Comparison of ENCODE assay signal across 10 mouse cellular contexts in the genomic region with DNA sequence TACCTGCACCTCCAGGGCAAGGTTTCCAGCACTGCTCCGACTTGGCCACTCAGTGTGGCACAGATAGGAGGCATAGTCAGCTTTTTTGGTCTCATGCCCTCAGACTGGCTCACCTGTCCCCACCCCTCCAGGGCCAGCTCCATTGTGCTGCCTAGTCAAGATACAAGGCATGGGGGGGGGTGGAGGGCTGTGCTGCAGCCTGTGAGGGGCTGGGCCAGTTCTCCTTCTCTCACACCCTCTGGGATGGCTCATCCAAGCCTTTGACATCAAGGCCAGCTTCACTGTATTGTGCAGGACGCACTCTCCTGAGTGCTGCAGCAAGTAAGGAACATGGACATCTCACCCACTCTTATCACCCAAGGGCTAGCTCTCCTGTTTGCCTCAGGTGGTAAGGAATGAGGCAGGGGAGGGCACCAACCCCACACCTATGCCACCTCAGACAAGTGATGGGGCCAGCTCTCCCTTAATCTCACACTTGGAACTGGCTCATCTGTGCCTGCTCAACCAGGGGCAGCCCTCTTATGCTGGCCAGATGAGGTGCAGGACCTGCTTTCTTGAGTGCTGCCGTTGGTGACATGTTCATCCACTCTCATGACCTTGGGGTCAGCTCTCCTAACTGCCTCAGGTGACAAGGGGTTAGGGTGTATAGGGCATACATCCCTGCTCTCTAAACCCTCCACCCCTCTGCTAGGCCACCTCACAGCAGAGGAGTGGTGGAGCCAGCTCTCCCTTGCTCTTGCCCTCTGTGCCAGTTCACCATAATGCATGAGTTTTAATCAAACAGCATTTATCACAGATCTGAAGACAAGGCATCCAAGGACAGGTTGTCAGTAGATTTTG. TPM values are rescaled to one million over a fixed set of nuclear protein-coding genes. Genes with fewer than 3 reads are reported as not detected.
DNase-seq lines count a peak whose midpoint lies in the region; ATAC-seq lines count a peak whose summit lies in the region.
"Not testable (repeated sequence)": the region's sequence is repeated elsewhere in the genome, so short reads cannot be mapped to it uniquely, and the experiment has no call there.
"Had no signal": no experiment of that assay in that cellular context is flagged by ENCODE, and none has a peak within 500 bp of the region (broad histone marks: within the 10 kb centered on the region; RNA-seq: fewer than 3 reads in every experiment).

No protein-coding gene starts in this region.

- H3K27ac ChIP-seq in embryonic facial prominence, embryonic 14.5 days (replicated peaks; ENCODE audit: low read depth, low read length); heart, embryonic 12.5 days (ENCODE audit: poor library complexity, severe bottlenecking); hindbrain, embryonic 14.5 days; kidney, embryonic 15.5 days; liver, embryonic 12.5 days; midbrain, embryonic 13.5 days; neural tube, embryonic 14.5 days (ENCODE audit: low read depth, low read length): not testable (repeated sequence)

- WGBS in embryonic facial prominence, embryonic 14.5 days = 85% methylated on average over 3 of the region's 3 CpGs
- 75% methylated on average over 3 of the region's 3 CpGs for WGBS in heart, embryonic 12.5 days
- 80% methylated on average over 3 of the region's 3 CpGs for WGBS in hindbrain, embryonic 14.5 days
- 79% methylated on average over 3 of the region's 3 CpGs for WGBS in kidney, embryonic 15.5 days
- WGBS in liver, embryonic 12.5 days (ENCODE audit: insufficient replicate concordance) = 59% methylated on average over 3 of the region's 3 CpGs
- WGBS in midbrain, embryonic 13.5 days = 83% methylated on average over 3 of the region's 3 CpGs
- WGBS in neural tube, embryonic 14.5 days = 87% methylated on average over 3 of the region's 3 CpGs

- not testable (repeated sequence) for H3K4me2 ChIP-seq in embryonic facial prominence, embryonic 14.5 days (ENCODE audit: low read depth, low read length); heart, embryonic 12.5 days; hindbrain, embryonic 14.5 days (replicated peaks); kidney, embryonic 15.5 days; liver, embryonic 12.5 days; midbrain, embryonic 13.5 days (replicated peaks); neural tube, embryonic 14.5 days (ENCODE audit: low read depth, low read length)

- not testable (repeated sequence) for H3K4me1 ChIP-seq in embryonic facial prominence, embryonic 14.5 days (ENCODE audit: control insufficient read depth, insufficient read depth, low read length); heart, embryonic 12.5 days (replicated peaks); hindbrain, embryonic 14.5 days (replicated peaks; ENCODE audit: control insufficient read depth, insufficient read depth, low read length); kidney, embryonic 15.5 days; liver, embryonic 12.5 days; midbrain, embryonic 13.5 days (replicated peaks); neural tube, embryonic 14.5 days (ENCODE audit: control insufficient read depth, insufficient read depth, low read length)

- H3K9me3 ChIP-seq in embryonic facial prominence, embryonic 14.5 days (ENCODE audit: control insufficient read depth, low read length); hindbrain, embryonic 14.5 days (ENCODE audit: control insufficient read depth, low read length); kidney, embryonic 15.5 days (replicated peaks); liver, embryonic 12.5 days (replicated peaks); neural tube, embryonic 14.5 days (ENCODE audit: control insufficient read depth, low read length): not testable (repeated sequence)
- H3K9me3 ChIP-seq in heart, embryonic 12.5 days (replicated peaks) = peaks cover 19% of the 10 kb centered on the region
- peaks cover 16% of the 10 kb centered on the region for H3K9me3 ChIP-seq in midbrain, embryonic 13.5 days

- H3K36me3 ChIP-seq in embryonic facial prominence, embryonic 14.5 days (ENCODE audit: control insufficient read depth, insufficient read depth, low read length); heart, embryonic 12.5 days; hindbrain, embryonic 14.5 days (replicated peaks; ENCODE audit: control insufficient read depth, insufficient read depth); kidney, embryonic 15.5 days; liver, embryonic 12.5 days; midbrain, embryonic 13.5 days; neural tube, embryonic 14.5 days (ENCODE audit: control insufficient read depth, insufficient read depth, low read length): not testable (repeated sequence)

- ATAC-seq in embryonic facial prominence, embryonic 14.5 days (ENCODE audit: low read depth) = peak; percentile 37; the same call in 1 of the 2 replicates
- peak; percentile 52 for ATAC-seq in heart, embryonic 12.5 days (ENCODE audit: insufficient number of reproducible peaks, low FRiP score)
- peak; percentile 64 for ATAC-seq in hindbrain, embryonic 14.5 days (ENCODE audit: low FRiP score)
- ATAC-seq in kidney, embryonic 15.5 days (replicated peaks; ENCODE audit: low FRiP score) = peak; percentile 40
- ATAC-seq in liver, embryonic 12.5 days = peak; percentile 32; the same call in 1 of the 2 replicates
- ATAC-seq in midbrain, embryonic 13.5 days = peak; percentile 63
- peak; percentile 49; the same call in 1 of the 2 replicates for ATAC-seq in neural tube, embryonic 14.5 days (ENCODE audit: low read depth)

- not testable (repeated sequence) for H3K4me3 ChIP-seq in embryonic facial prominence, embryonic 14.5 days (ENCODE audit: low read depth, low read length); heart, embryonic 12.5 days; hindbrain, embryonic 14.5 days (replicated peaks; ENCODE audit: low read length); kidney, embryonic 15.5 days (replicated peaks); liver, embryonic 12.5 days; midbrain, embryonic 13.5 days (replicated peaks); neural tube, embryonic 14.5 days (ENCODE audit: low read depth, low read length)

- not testable (repeated sequence) for DNase-seq in embryonic facial prominence, embryonic 14.5 days (ENCODE audit: low spot score); hindbrain, embryonic 14.5 days (ENCODE audit: low spot score)

- not testable (repeated sequence) for H3K9ac ChIP-seq in embryonic facial prominence, embryonic 14.5 days (ENCODE audit: low read depth, low read length); heart, embryonic 12.5 days; hindbrain, embryonic 14.5 days; kidney, embryonic 15.5 days; liver, embryonic 12.5 days; midbrain, embryonic 13.5 days (replicated peaks); neural tube, embryonic 14.5 days (replicated peaks; ENCODE audit: low read depth, low read length)

- not testable (repeated sequence) for H3K27me3 ChIP-seq in embryonic facial prominence, embryonic 14.5 days (replicated peaks; ENCODE audit: control insufficient read depth, insufficient read depth, low read length); heart, embryonic 12.5 days (replicated peaks); hindbrain, embryonic 14.5 days (ENCODE audit: control insufficient read depth, insufficient read depth, low read length); kidney, embryonic 15.5 days; liver, embryonic 12.5 days (replicated peaks); midbrain, embryonic 13.5 days; neural tube, embryonic 14.5 days (ENCODE audit: control insufficient read depth, insufficient read depth, low read length)

RNA-seq across cellular contexts. Expression of a gene that starts 15.5 kb away (rescaled TPM):
- not detected in 2 replicates for polyA plus RNA-seq in embryonic facial prominence, embryonic 14.5 days (2014; fragmentation: Nextera tagmentation; extraction: Ambion mirVana)
- polyA plus RNA-seq in heart, embryonic 12.5 days (2016; fragmentation: Nextera tagmentation; extraction: Ambion mirVana) = 0.47 TPM in 1 of 2 replicates, not detected in the other
- not detected in 2 replicates for polyA plus RNA-seq in hindbrain, embryonic 14.5 days (2014; fragmentation: Nextera tagmentation; extraction: Ambion mirVana)
- polyA plus RNA-seq in kidney, embryonic 15.5 days (2015; fragmentation: Nextera tagmentation; extraction: Ambion mirVana) = not detected in 2 replicates
- not detected in 2 replicates for polyA plus RNA-seq in liver, embryonic 12.5 days (2016; fragmentation: Nextera tagmentation; extraction: Ambion mirVana)
- not detected in 2 replicates for polyA plus RNA-seq in midbrain, embryonic 13.5 days (2015; fragmentation: Nextera tagmentation; extraction: Ambion mirVana)
- not detected in 2 replicates for polyA plus RNA-seq in neural tube, embryonic 14.5 days (2014; fragmentation: Nextera tagmentation; extraction: Ambion mirVana)
- polyA plus RNA-seq: forebrain, embryonic 14.5 days; hindbrain, embryonic 10.5 days had no signal

RNA-seq across cellular contexts. Expression of a gene that starts 32.6 kb away (rescaled TPM):
- not detected in 2 replicates for polyA plus RNA-seq in embryonic facial prominence, embryonic 14.5 days (2014; fragmentation: Nextera tagmentation; extraction: Ambion mirVana)
- polyA plus RNA-seq in heart, embryonic 12.5 days (2016; fragmentation: Nextera tagmentation; extraction: Ambion mirVana) = not detected in 2 replicates
- not detected in 2 replicates for polyA plus RNA-seq in hindbrain, embryonic 14.5 days (2014; fragmentation: Nextera tagmentation; extraction: Ambion mirVana)
- not detected in 2 replicates for polyA plus RNA-seq in kidney, embryonic 15.5 days (2015; fragmentation: Nextera tagmentation; extraction: Ambion mirVana)
- polyA plus RNA-seq in liver, embryonic 12.5 days (2016; fragmentation: Nextera tagmentation; extraction: Ambion mirVana) = not detected in 2 replicates
- not detected in 2 replicates for polyA plus RNA-seq in midbrain, embryonic 13.5 days (2015; fragmentation: Nextera tagmentation; extraction: Ambion mirVana)
- polyA plus RNA-seq in neural tube, embryonic 14.5 days (2014; fragmentation: Nextera tagmentation; extraction: Ambion mirVana) = not detected in 2 replicates
- polyA plus RNA-seq: forebrain, embryonic 14.5 days; hindbrain, embryonic 10.5 days; liver, embryonic 14.5 days had no signal

RNA-seq across cellular contexts. Expression of a gene that starts 57.2 kb away (rescaled TPM):
- not detected in 2 replicates for polyA plus RNA-seq in embryonic facial prominence, embryonic 14.5 days (2014; fragmentation: Nextera tagmentation; extraction: Ambion mirVana)
- polyA plus RNA-seq in heart, embryonic 12.5 days (2016; fragmentation: Nextera tagmentation; extraction: Ambion mirVana) = 0.50 TPM in 1 of 2 replicates, not detected in the other
- polyA plus RNA-seq in hindbrain, embryonic 14.5 days (2014; fragmentation: Nextera tagmentation; extraction: Ambion mirVana) = not detected in 2 replicates
- not detected in 2 replicates for polyA plus RNA-seq in kidney, embryonic 15.5 days (2015; fragmentation: Nextera tagmentation; extraction: Ambion mirVana)
- not detected in 2 replicates for polyA plus RNA-seq in liver, embryonic 12.5 days (2016; fragmentation: Nextera tagmentation; extraction: Ambion mirVana)
- polyA plus RNA-seq in midbrain, embryonic 13.5 days (2015; fragmentation: Nextera tagmentation; extraction: Ambion mirVana) = not detected in 2 replicates
- polyA plus RNA-seq in neural tube, embryonic 14.5 days (2014; fragmentation: Nextera tagmentation; extraction: Ambion mirVana) = not detected in 2 replicates
- polyA plus RNA-seq: forebrain, embryonic 14.5 days; hindbrain, embryonic 10.5 days; liver, embryonic 14.5 days had no signal
